8 mouse cellular contexts compared by ENCODE assay signal in the genomic region with DNA sequence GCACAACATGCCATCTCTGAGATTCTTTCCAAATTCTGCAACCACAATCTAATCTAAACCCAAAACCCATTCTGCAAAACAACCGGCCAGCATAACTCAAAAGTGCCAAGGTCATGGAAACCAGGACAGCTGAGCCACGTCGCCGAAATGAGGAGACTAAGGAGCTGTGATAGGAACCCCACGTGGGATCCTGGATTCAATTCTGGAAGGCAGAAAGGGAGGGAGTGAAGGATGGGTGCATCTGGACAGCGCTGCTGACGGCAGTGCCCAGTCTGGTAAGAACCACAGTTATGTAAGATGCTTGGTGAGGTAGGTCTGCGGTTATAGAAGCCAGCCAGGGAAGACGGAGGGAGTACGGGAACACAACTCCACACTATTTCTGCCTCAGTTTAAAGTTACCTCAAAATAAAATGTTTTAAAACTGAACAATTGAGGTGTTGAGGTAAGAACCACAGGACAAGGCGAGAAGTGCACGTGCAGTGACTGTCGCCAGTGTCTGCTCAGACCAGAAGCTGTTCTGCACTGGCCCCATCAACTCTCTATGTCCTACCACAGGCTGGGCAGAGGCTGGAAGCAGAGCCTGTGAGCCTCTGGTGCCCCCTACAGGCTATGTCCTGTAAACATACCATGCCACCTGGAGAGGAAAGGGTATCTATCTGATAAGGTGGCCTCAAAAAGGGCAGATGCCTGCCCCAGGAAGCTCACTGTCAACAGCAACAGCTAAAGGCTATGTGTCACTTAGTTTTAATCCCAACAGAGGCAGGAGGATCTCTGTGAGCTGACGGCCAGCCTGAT. TPM values are rescaled to one million over a fixed set of nuclear protein-coding genes. Genes with fewer than 3 reads are reported as not detected.
DNase-seq lines count a peak whose midpoint lies in the region; ATAC-seq lines count a peak whose summit lies in the region.

No protein-coding gene starts in this region.

- H3K36me3 ChIP-seq in midbrain, embryonic 10.5 days: peaks cover 48% of the 10 kb centered on the region
- peaks cover 33% of the 10 kb centered on the region for H3K36me3 ChIP-seq in midbrain, embryonic 16.5 days (ENCODE audit: control insufficient read depth, insufficient read depth, low read length)
- peaks cover 22% of the 10 kb centered on the region for H3K36me3 ChIP-seq in hindbrain, embryonic 16.5 days (ENCODE audit: control insufficient read depth, insufficient read depth, low read length)
- H3K36me3 ChIP-seq in midbrain, embryonic 13.5 days: peaks cover 60% of the 10 kb centered on the region

- no peak for ATAC-seq in midbrain, embryonic 16.5 days
- ATAC-seq in hindbrain, embryonic 16.5 days: 0 out of 2 replicates have a peak, but pooled peaks have one; percentile 58
- ATAC-seq in midbrain, embryonic 13.5 days: peak; percentile 62; the same call in 1 of the 2 replicates

- H3K9ac ChIP-seq in midbrain, embryonic 16.5 days (ENCODE audit: low read depth, low read length): no peak overlapping the region
- no peak overlapping the region for H3K9ac ChIP-seq in hindbrain, embryonic 16.5 days (ENCODE audit: low read depth, low read length)
- H3K9ac ChIP-seq in midbrain, embryonic 13.5 days (replicated peaks): no peak overlapping the region

- H3K4me3 ChIP-seq in midbrain, embryonic 10.5 days: no peak overlapping the region
- no peak overlapping the region for H3K4me3 ChIP-seq in midbrain, embryonic 16.5 days (ENCODE audit: low read depth, low read length)
- no peak overlapping the region for H3K4me3 ChIP-seq in hindbrain, embryonic 16.5 days (ENCODE audit: low read length)
- H3K4me3 ChIP-seq in midbrain, embryonic 13.5 days (replicated peaks): no peak overlapping the region

- peak; percentile 56 for DNase-seq in midbrain, embryonic 10.5 days (ENCODE audit: low spot score)
- DNase-seq in c-Kit-positive CD71-positive TER-119-positive erythroid progenitor cells, embryonic 14.5 days (ENCODE audit: low spot score): peak; percentile 49
- DNase-seq in frontal cortex, postnatal 25 days (ENCODE audit: low spot score in 2 of 2): peak; percentile 29 to 57
- DNase-seq in left cerebral cortex, adult 18-20 months (ENCODE audit: low spot score in 2 of 2): peak; percentile 63 to 79
- peak; percentile 52 to 55 for DNase-seq in spleen, postnatal 36 days (ENCODE audit: low spot score in 2 of 2)

- H3K27ac ChIP-seq in midbrain, embryonic 10.5 days (replicated peaks): no peak overlapping the region
- H3K27ac ChIP-seq in midbrain, embryonic 16.5 days (ENCODE audit: low read length): no peak overlapping the region
- H3K27ac ChIP-seq in hindbrain, embryonic 16.5 days (ENCODE audit: low read depth, low read length): no peak overlapping the region
- H3K27ac ChIP-seq in midbrain, embryonic 13.5 days: no peak overlapping the region

- H3K27me3 ChIP-seq in midbrain, embryonic 10.5 days (ENCODE audit: low read depth, poor library complexity, severe bottlenecking): no peaks in the 10 kb centered on the region
- no peaks in the 10 kb centered on the region for H3K27me3 ChIP-seq in midbrain, embryonic 16.5 days (ENCODE audit: control insufficient read depth, insufficient read depth, low read depth, low read length)
- no peaks in the 10 kb centered on the region for H3K27me3 ChIP-seq in hindbrain, embryonic 16.5 days (replicated peaks; ENCODE audit: control insufficient read depth, insufficient read depth, low read length)
- no peaks in the 10 kb centered on the region for H3K27me3 ChIP-seq in midbrain, embryonic 13.5 days

- no peaks in the 10 kb centered on the region for H3K9me3 ChIP-seq in midbrain, embryonic 10.5 days (replicated peaks)
- H3K9me3 ChIP-seq in midbrain, embryonic 16.5 days (replicated peaks; ENCODE audit: control insufficient read depth, low read length, poor library complexity, severe bottlenecking): no peaks in the 10 kb centered on the region
- no peaks in the 10 kb centered on the region for H3K9me3 ChIP-seq in hindbrain, embryonic 16.5 days (ENCODE audit: control insufficient read depth, low read length)
- no peaks in the 10 kb centered on the region for H3K9me3 ChIP-seq in midbrain, embryonic 13.5 days

- no peaks in the 10 kb centered on the region for H3K4me1 ChIP-seq in midbrain, embryonic 10.5 days
- no peaks in the 10 kb centered on the region for H3K4me1 ChIP-seq in midbrain, embryonic 16.5 days (ENCODE audit: control insufficient read depth, insufficient read depth, low read length)
- no peaks in the 10 kb centered on the region for H3K4me1 ChIP-seq in hindbrain, embryonic 16.5 days (ENCODE audit: control insufficient read depth, insufficient read depth, low read depth, low read length)
- H3K4me1 ChIP-seq in midbrain, embryonic 13.5 days (replicated peaks): 0 out of 2 replicates have a peak, but pooled peaks cover 2% of the 10 kb centered on the region

- H3K4me2 ChIP-seq in midbrain, embryonic 16.5 days (ENCODE audit: low read length): no peak overlapping the region
- no peak overlapping the region for H3K4me2 ChIP-seq in hindbrain, embryonic 16.5 days (ENCODE audit: low read length)
- H3K4me2 ChIP-seq in midbrain, embryonic 13.5 days (replicated peaks): no peak overlapping the region

- 84% methylated on average over 14 of the region's 14 CpGs for WGBS in midbrain, embryonic 10.5 days
- 86% methylated on average over 14 of the region's 14 CpGs for WGBS in midbrain, embryonic 16.5 days
- 83% methylated on average over 14 of the region's 14 CpGs for WGBS in hindbrain, embryonic 16.5 days
- WGBS in midbrain, embryonic 13.5 days: 84% methylated on average over 14 of the region's 14 CpGs

RNA-seq across cellular contexts. Expression of a gene that starts 25.3 kb away (rescaled TPM):
- 68.6 and 72.1 TPM in 2 replicates for polyA plus RNA-seq in midbrain, embryonic 10.5 days (2016; fragmentation: Nextera tagmentation; extraction: Ambion mirVana)
- polyA plus RNA-seq in midbrain, embryonic 16.5 days (2015; fragmentation: Nextera tagmentation; extraction: Ambion mirVana): 29.4 and 40.5 TPM in 2 replicates
- polyA plus RNA-seq in hindbrain, embryonic 16.5 days (2015; fragmentation: Nextera tagmentation; extraction: Ambion mirVana): 78.5 and 78.8 TPM in 2 replicates
- total RNA-seq in left cerebral cortex, adult 18-20 months (2021): 10 to 100 TPM in 1 of 2 experiments, 1 to 10 TPM in 1; 8.6 to 10.3 TPM
- polyA plus RNA-seq in midbrain, embryonic 13.5 days (2015; fragmentation: Nextera tagmentation; extraction: Ambion mirVana): 19.6 and 21.4 TPM in 2 replicates

RNA-seq across cellular contexts. Expression of a gene that starts 35.2 kb away (rescaled TPM):
- 9.5 and 11.6 TPM in 2 replicates for polyA plus RNA-seq in midbrain, embryonic 10.5 days (2016; fragmentation: Nextera tagmentation; extraction: Ambion mirVana)
- 16.4 and 17.4 TPM in 2 replicates for polyA plus RNA-seq in midbrain, embryonic 16.5 days (2015; fragmentation: Nextera tagmentation; extraction: Ambion mirVana)
- polyA plus RNA-seq in hindbrain, embryonic 16.5 days (2015; fragmentation: Nextera tagmentation; extraction: Ambion mirVana): 19.6 and 20.4 TPM in 2 replicates
- 10 to 100 TPM; 34.7 to 35.6 TPM for total RNA-seq in left cerebral cortex, adult 18-20 months (2021)
- polyA plus RNA-seq in midbrain, embryonic 13.5 days (2015; fragmentation: Nextera tagmentation; extraction: Ambion mirVana): 13.4 and 14.4 TPM in 2 replicates
